Mouse (Mus musculus): Measurements from ENCODE around the gene Gm40193. TPM values are rescaled to one million over a fixed set of nuclear protein-coding genes. Genes with fewer than 3 reads are reported as not detected.
A peak's percentile ranks its signal among the peaks of the same experiment; 100 is the strongest.

Gene Gm40193
- polyA plus RNA-seq, 1 experiment from 2014 or later, result not detected

GRCm38 (mm10) chr11:70518436-70518835 is 14.3 kb downstream of the Gm40193 start:
- H3K27ac ChIP-seq, result no peak overlapping the region
- H3K4me1 ChIP-seq (replicated peaks), result peaks cover 7% of the 10 kb centered on the region
- WGBS, result 62% methylated on average over 1 of the region's 1 CpGs
- H3K9ac ChIP-seq (replicated peaks), result no peak overlapping the region
- H3K4me2 ChIP-seq (replicated peaks), result no peak overlapping the region
- ATAC-seq, result no peak
- H3K27me3 ChIP-seq, result peaks cover 6% of the 10 kb centered on the region; the same call in 1 of the 2 replicates
- H3K4me3 ChIP-seq (replicated peaks), result no peak overlapping the region
- H3K36me3 ChIP-seq, result no peaks in the 10 kb centered on the region
- H3K9me3 ChIP-seq, result no peaks in the 10 kb centered on the region

- no peaks in the 10 kb centered on the region for H3K9me3 ChIP-seq
- H3K9ac ChIP-seq (replicated peaks), result no peak overlapping the region
- no peak for ATAC-seq
- H3K27ac ChIP-seq, result no peak overlapping the region
- H3K4me3 ChIP-seq (replicated peaks), result no peak overlapping the region
- H3K36me3 ChIP-seq, result no peaks in the 10 kb centered on the region
- H3K27me3 ChIP-seq, result peaks cover 6% of the 10 kb centered on the region; the same call in 1 of the 2 replicates
- 21% methylated on average over 2 of the region's 2 CpGs for WGBS
- peaks cover 7% of the 10 kb centered on the region for H3K4me1 ChIP-seq (replicated peaks)
- no peak overlapping the region for H3K4me2 ChIP-seq (replicated peaks)
Observed at GRCm38 (mm10) chr11:70516352-70516751, 16.4 kb downstream of the Gm40193 start.

GRCm38 (mm10) chr11:70514288-70514687 is 18.5 kb downstream of the Gm40193 start, which contains the start of gene Vmo1:
Gene Vmo1 (minus strand): TSS chr11:70514616.
- H3K27ac ChIP-seq, result no peak within 1 kb of the TSS
- ATAC-seq, result no peak
- no peaks in the 10 kb centered on the region; the same call in 1 of the 2 replicates for H3K27me3 ChIP-seq
- no peak within 1 kb of the TSS; the same call in 1 of the 2 replicates for H3K9ac ChIP-seq (replicated peaks)
- H3K4me1 ChIP-seq (replicated peaks), result peaks cover 4% of the 10 kb centered on the region
- no peaks in the 10 kb centered on the region for H3K9me3 ChIP-seq
- no peak within 1 kb of the TSS for H3K4me3 ChIP-seq (replicated peaks)
- H3K36me3 ChIP-seq, result no peaks in the 10 kb centered on the region
- 88% methylated on average over 7 of the region's 7 CpGs for WGBS
- H3K4me2 ChIP-seq (replicated peaks), result no peak within 1 kb of the TSS

- H3K4me1 ChIP-seq (replicated peaks), result peaks cover 4% of the 10 kb centered on the region
- 55% methylated on average over 11 of the region's 11 CpGs for WGBS
- H3K27ac ChIP-seq, result no peak overlapping the region
- H3K36me3 ChIP-seq, result no peaks in the 10 kb centered on the region
- ATAC-seq, result no peak
- no peak overlapping the region for H3K4me2 ChIP-seq (replicated peaks)
- H3K9ac ChIP-seq (replicated peaks), result no peak overlapping the region
- no peaks in the 10 kb centered on the region; the same call in 1 of the 2 replicates for H3K27me3 ChIP-seq
- H3K9me3 ChIP-seq, result no peaks in the 10 kb centered on the region
- no peak overlapping the region for H3K4me3 ChIP-seq (replicated peaks)
Observed at GRCm38 (mm10) chr11:70513520-70513919, 19.2 kb downstream of the Gm40193 start.

- Histone ChIP-seq H3K4me2 (replicated peaks) (no peak overlapping the region), H3K27ac (no peak overlapping the region), H3K4me3 (replicated peaks) (no peak overlapping the region), H3K36me3 (no peaks in the 10 kb centered on the region), H3K27me3 (no peaks in the 10 kb centered on the region; the same call in 1 of the 2 replicates), H3K9ac (replicated peaks) (no peak overlapping the region), H3K4me1 (replicated peaks) (peaks cover 4% of the 10 kb centered on the region), H3K9me3 (no peaks in the 10 kb centered on the region)
- whole genome bisulfite sequencing, result 81% methylated on average over 7 of the region's 7 CpGs
- ATAC-seq, result no peak
Observed at GRCm38 (mm10) chr11:70512709-70513342, 19.9 kb downstream of the Gm40193 start.

- Histone ChIP-seq H3K27me3 (no peaks in the 10 kb centered on the region; the same call in 1 of the 2 replicates), H3K27ac (no peak overlapping the region), H3K9me3 (no peaks in the 10 kb centered on the region), H3K4me3 (replicated peaks) (no peak overlapping the region), H3K9ac (replicated peaks) (no peak overlapping the region), H3K36me3 (no peaks in the 10 kb centered on the region), H3K4me1 (replicated peaks) (peaks cover 4% of the 10 kb centered on the region), H3K4me2 (replicated peaks) (no peak overlapping the region)
- no peak for ATAC-seq
- WGBS, result 86% methylated on average over 7 of the region's 7 CpGs
Observed at GRCm38 (mm10) chr11:70511825-70512224, 20.9 kb downstream of the Gm40193 start.

GRCm38 (mm10) chr11:70511242-70511641 is 21.5 kb downstream of the Gm40193 start:
- Histone ChIP-seq H3K9me3 (no peaks in the 10 kb centered on the region), H3K4me2 (replicated peaks) (no peak overlapping the region)

GRCm38 (mm10) chr11:70509753-70510564 is 22.8 kb downstream of the Gm40193 start:
- no peak overlapping the region for H3K9ac ChIP-seq (replicated peaks)
- WGBS, result 7% methylated on average over 19 of the region's 19 CpGs

More at GRCm38 (mm10) chr11:70511242-70511641, 21.5 kb downstream of the Gm40193 start:
- Histone ChIP-seq H3K27ac (no peak overlapping the region), H3K4me1 (replicated peaks) (peaks cover 4% of the 10 kb centered on the region), H3K9ac (replicated peaks) (no peak overlapping the region), H3K4me3 (replicated peaks) (no peak overlapping the region), H3K27me3 (no peaks in the 10 kb centered on the region; the same call in 1 of the 2 replicates), H3K36me3 (no peaks in the 10 kb centered on the region)
- 82% methylated on average over 2 of the region's 2 CpGs for WGBS
- no peak for ATAC-seq

GRCm38 (mm10) chr11:70506962-70507515 is 25.7 kb downstream of the Gm40193 start:
- H3K4me3 ChIP-seq (replicated peaks), result no peak overlapping the region
- no peaks in the 10 kb centered on the region; the same call in 1 of the 2 replicates for H3K27me3 ChIP-seq
- whole genome bisulfite sequencing, result 76% methylated on average over 7 of the region's 7 CpGs
- no peak for ATAC-seq
- peaks cover 4% of the 10 kb centered on the region for H3K4me1 ChIP-seq (replicated peaks)
- H3K9ac ChIP-seq (replicated peaks), result no peak overlapping the region
- no peaks in the 10 kb centered on the region for H3K36me3 ChIP-seq
- no peaks in the 10 kb centered on the region for H3K9me3 ChIP-seq
- H3K27ac ChIP-seq, result no peak overlapping the region
- no peak overlapping the region for H3K4me2 ChIP-seq (replicated peaks)

More at GRCm38 (mm10) chr11:70509753-70510564, 22.8 kb downstream of the Gm40193 start:
- Histone ChIP-seq H3K27me3 (no peaks in the 10 kb centered on the region; the same call in 1 of the 2 replicates), H3K4me1 (replicated peaks) (peaks cover 4% of the 10 kb centered on the region), H3K36me3 (no peaks in the 10 kb centered on the region), H3K4me2 (replicated peaks) (peak overlapping the region; percentile 43), H3K27ac (no peak overlapping the region), H3K4me3 (replicated peaks) (no peak overlapping the region), H3K9me3 (no peaks in the 10 kb centered on the region)
- peak; percentile 66; the same call in 1 of the 2 replicates for ATAC-seq

GRCm38 (mm10) chr11:70506385-70506784 is 26.4 kb downstream of the Gm40193 start:
- 38% methylated on average over 4 of the region's 4 CpGs for WGBS
- no peak overlapping the region for H3K9ac ChIP-seq (replicated peaks)
- peaks cover 4% of the 10 kb centered on the region for H3K4me1 ChIP-seq (replicated peaks)
- no peak overlapping the region for H3K4me3 ChIP-seq (replicated peaks)
- no peak overlapping the region for H3K27ac ChIP-seq
- ATAC-seq, result no peak
- no peak overlapping the region for H3K4me2 ChIP-seq (replicated peaks)
- H3K36me3 ChIP-seq, result no peaks in the 10 kb centered on the region
- H3K9me3 ChIP-seq, result no peaks in the 10 kb centered on the region
- H3K27me3 ChIP-seq, result no peaks in the 10 kb centered on the region; the same call in 1 of the 2 replicates

GRCm38 (mm10) chr11:70504970-70505369 is 27.8 kb downstream of the Gm40193 start, which contains the start of gene Tm4sf5:
Gene Tm4sf5 (plus strand): TSS chr11:70505244.
- Histone ChIP-seq H3K4me1 (replicated peaks) (peaks cover 4% of the 10 kb centered on the region), H3K9me3 (no peaks in the 10 kb centered on the region), H3K27me3 (no peaks in the 10 kb centered on the region; the same call in 1 of the 2 replicates), H3K9ac (replicated peaks) (no peak within 1 kb of the TSS), H3K4me2 (replicated peaks) (no peak within 1 kb of the TSS), H3K27ac (no peak within 1 kb of the TSS), H3K4me3 (replicated peaks) (no peak within 1 kb of the TSS), H3K36me3 (no peaks in the 10 kb centered on the region)
- no peak for ATAC-seq
- WGBS, result 85% methylated on average over 9 of the region's 9 CpGs

GRCm38 (mm10) chr11:70502018-70502417 is 30.7 kb downstream of the Gm40193 start:
- Histone ChIP-seq H3K4me3 (replicated peaks) (no peak overlapping the region), H3K9ac (replicated peaks) (no peak overlapping the region), H3K4me2 (replicated peaks) (no peak overlapping the region), H3K4me1 (replicated peaks) (no peaks in the 10 kb centered on the region), H3K36me3 (no peaks in the 10 kb centered on the region), H3K27me3 (no peaks in the 10 kb centered on the region), H3K27ac (no peak overlapping the region), H3K9me3 (no peaks in the 10 kb centered on the region)
- WGBS, result 82% methylated on average over 3 of the region's 3 CpGs
- no peak for ATAC-seq
